Mouse (Mus musculus): ENCODE measurements around the gene Dgat2. TPM values are rescaled to one million over a fixed set of nuclear protein-coding genes. Genes with fewer than 3 reads are reported as not detected.

The Dgat2 gene
- total RNA-seq, 2 experiments from 2014 or later, result 67.5 to 72.6 TPM

GRCm38 (mm10) chr7:99168756-99169155, 13.8 kb downstream of the Dgat2 start:
- intact Hi-C loops (cut with DNase I), result no loop called here
- DNase-seq (ENCODE audit: low spot score in 2 of 2), result no peak

GRCm38 (mm10) chr7:99167939-99168338, 14.6 kb downstream of the Dgat2 start:
- DNase-seq (ENCODE audit: low spot score in 2 of 2), result no peak
- intact Hi-C loops (cut with DNase I), result no loop called here

DNA sequence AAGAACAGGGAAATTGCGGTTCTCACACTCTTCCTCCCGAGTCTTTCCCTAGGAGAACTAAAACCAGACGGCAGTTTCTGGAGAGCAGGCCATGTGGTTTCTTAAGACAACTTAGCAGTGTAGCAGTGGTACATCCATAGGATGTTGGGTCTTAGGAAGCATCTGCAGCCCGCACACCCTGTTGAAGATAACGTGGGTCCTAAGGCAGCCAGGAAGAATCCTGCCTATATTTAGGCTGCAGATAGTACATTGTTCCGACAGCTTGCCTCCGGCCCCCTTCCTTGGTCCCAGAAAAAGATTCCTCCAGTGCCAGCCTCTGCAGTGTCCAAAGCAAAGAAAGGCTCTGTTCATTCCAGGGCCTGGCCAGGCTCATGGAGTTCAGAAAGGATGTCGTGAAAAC, 16.4 kb downstream of the Dgat2 start:
- peak in 1 of 2 experiments; percentile 66 for DNase-seq (ENCODE audit: low spot score in 2 of 2)
- intact Hi-C loops (cut with DNase I), result no loop called here

- DNase-seq (ENCODE audit: low spot score in 2 of 2), result no peak
- intact Hi-C loops (cut with DNase I), result no loop called here
Measured at GRCm38 (mm10) chr7:99164873-99165410, 17.6 kb downstream of the Dgat2 start.

- no peak for DNase-seq (ENCODE audit: low spot score in 2 of 2)
- intact Hi-C loops (cut with DNase I), result no loop called here
Measured at GRCm38 (mm10) chr7:99162462-99162861, 20.1 kb downstream of the Dgat2 start.

- no peak for DNase-seq (ENCODE audit: low spot score in 2 of 2)
- intact Hi-C loops (cut with DNase I), result no loop called here
Measured at GRCm38 (mm10) chr7:99161961-99162360, 20.6 kb downstream of the Dgat2 start.

DNA sequence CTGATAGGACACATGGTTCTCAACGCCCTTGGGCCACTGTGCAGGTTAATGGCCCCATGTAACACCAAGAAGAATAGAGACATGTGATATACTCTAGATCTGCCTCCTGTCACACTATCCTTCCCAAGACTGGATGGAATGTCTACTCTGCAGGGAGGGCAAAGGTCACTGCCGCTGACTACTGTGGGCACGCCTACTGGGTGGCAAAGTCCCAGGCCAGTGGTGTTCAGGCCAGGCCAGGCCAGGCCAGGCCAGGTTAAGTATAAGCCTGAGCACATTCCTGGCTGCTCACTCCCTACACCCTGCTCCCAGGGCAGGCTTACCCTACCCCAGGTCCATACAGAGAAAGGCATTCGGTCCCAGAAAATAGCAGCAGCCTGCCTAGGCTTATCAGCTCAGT, 21.0 kb downstream of the Dgat2 start:
- intact Hi-C loops (cut with DNase I), result no loop called here
- DNase-seq (ENCODE audit: low spot score in 2 of 2), result no peak

DNA sequence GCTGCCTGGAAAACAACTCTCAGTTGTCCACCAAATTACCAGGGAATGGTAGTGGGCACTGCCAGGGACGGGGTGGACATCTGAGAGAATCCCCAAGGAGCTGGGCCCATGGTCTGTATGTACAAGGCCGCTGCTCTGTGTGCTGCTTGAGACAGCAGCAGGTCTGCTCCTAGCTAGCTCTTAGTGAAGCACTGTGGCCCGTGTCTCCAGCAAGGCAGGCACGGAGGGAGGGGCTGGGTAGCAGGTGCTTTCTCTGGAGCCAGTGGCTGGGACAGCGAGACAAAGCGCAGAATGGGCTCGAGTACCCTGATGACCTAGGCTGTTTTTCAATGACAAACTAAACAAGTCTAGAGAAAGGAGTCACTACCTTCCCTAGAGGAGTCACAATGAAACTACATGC, 21.5 kb downstream of the Dgat2 start:
- no peak for DNase-seq (ENCODE audit: low spot score in 2 of 2)
- intact Hi-C loops (cut with DNase I), result no loop called here

DNA sequence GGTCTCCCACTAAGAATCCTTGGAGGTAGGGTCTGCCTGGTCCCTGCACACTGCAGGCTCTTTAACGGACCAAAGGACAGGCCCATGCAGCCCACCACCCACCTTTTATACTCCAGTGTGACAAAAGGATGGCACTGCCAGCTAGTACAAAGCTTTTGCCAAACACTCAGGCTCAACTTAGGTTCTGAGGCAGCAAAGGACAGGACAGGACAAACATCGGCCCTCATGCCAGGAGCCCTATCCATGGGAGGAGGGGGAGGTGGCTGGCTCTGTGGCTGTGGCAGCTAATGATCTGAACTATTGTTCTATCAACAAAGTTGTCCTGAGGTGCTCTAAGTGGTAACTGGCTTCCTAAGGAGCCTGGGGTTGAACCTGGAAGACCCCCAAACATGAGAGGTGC, 23.1 kb downstream of the Dgat2 start:
- DNase-seq (ENCODE audit: low spot score in 2 of 2), result no peak
- intact Hi-C loops (cut with DNase I), result no loop called here

DNA sequence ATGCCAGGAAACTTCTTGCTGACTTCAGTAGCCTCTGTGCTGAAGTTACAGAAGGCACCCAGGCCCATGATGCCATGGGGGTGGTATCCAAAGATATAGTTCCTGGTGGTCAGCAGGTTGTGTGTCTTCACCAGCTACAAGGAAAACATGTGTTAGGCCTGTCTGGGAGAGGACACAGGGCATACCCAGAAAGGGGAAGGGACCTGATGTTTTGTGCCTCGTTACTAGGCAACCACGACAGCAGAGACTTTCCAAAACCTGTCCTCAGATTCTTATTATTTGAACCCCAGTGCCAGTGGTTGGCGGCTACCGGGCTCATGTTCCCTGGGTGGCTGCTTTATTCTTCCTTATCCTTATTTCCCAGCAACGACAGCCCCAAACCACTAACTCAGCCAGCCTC, 23.6 kb downstream of the Dgat2 start:
- no peak for DNase-seq (ENCODE audit: low spot score in 2 of 2)

GRCm38 (mm10) chr7:99158011-99158410, 24.5 kb downstream of the Dgat2 start:
- intact Hi-C loops (cut with DNase I), result no loop called here
- no peak for DNase-seq (ENCODE audit: low spot score in 2 of 2)

More for the DNA sequence above, 23.6 kb downstream of the Dgat2 start:
- intact Hi-C loops (cut with DNase I), result no loop called here

DNA sequence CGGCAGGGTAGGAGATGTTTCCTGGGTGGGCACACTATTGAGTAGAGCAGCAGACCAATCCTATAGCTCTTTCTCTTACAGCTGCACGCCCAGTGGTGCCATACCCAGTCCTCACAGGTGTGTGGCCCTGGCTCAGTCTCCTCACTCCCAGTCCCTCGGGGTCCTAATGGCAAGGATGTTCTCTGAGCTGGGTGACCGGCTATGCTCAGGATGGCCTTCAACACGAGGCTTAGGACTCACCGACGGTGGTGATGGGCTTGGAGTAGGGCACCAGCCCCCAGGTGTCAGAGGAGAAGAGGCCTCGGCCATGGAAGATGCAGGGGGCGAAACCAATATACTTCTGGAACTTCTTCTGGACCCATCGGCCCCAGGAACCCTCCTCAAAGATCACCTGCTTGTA, 25.8 kb downstream of the Dgat2 start:
- intact Hi-C loops (cut with DNase I), result no loop called here
- DNase-seq (ENCODE audit: low spot score in 2 of 2), result no peak

- intact Hi-C loops (cut with DNase I), result no loop called here
- DNase-seq (ENCODE audit: low spot score in 2 of 2), result no peak
Measured at GRCm38 (mm10) chr7:99155311-99156289, 26.9 kb downstream of the Dgat2 start.

GRCm38 (mm10) chr7:99154648-99155151, 27.8 kb downstream of the Dgat2 start:
- no peak for DNase-seq (ENCODE audit: low spot score in 2 of 2)
- intact Hi-C loops (cut with DNase I), result loop anchor here (5.0 kb wide), 1 partner anchor 412 kb away; no protein-coding TSS in a partner anchor

DNA sequence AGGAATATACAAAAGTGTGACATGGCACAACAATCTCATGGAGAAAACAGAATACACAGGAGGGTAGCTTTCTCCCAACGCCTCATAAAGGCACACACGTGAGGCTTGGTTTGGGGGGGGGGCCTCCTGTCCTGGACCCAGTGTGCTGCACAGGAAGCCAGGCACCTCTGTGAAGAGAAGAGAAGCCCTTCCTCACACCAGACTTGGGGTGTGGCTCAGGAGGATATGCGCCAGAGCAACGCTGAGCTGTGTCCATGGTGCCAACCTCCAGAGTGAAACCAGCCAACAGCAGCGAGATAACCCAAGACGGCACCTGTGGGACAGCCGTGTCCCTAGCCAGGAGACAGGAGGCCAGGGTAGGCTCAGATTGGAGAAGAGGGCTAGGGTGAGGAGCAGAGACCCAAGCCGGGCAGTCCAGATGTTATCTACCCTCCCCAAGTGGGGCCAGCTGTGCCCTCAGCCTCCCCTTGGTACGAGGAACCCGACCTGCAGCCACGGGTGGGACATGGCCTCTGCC, 28.8 kb downstream of the Dgat2 start:
- no peak for DNase-seq (ENCODE audit: low spot score in 2 of 2)
- intact Hi-C loops (cut with DNase I), result loop anchor here (5.0 kb wide), 1 partner anchor 411 kb away; no protein-coding TSS in a partner anchor

DNA sequence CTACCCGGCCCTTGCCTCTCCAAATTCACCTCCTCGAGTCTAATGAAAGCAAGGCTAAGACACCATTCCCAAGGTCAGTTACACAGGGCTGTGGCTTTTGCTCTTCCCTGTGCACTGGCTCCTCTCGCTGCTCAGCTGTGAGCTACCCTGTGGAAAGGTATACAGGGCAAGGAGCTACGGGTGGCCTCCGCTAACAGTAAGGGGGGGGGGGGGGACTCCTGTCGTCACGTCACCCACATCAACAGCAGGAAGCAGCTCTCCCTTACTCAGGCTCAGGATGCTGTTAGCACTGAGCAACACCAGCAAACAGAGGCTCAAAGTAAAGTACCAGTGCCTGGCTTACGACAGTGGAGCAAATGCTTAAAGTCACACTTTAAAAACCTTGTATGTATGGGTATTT, 29.8 kb downstream of the Dgat2 start:
- no peak for DNase-seq (ENCODE audit: low spot score in 2 of 2)
- intact Hi-C loops (cut with DNase I), result loop anchor here (5.0 kb wide), 1 partner anchor 410 kb away; no protein-coding TSS in a partner anchor

GRCm38 (mm10) chr7:99151342-99151741, 31.2 kb downstream of the Dgat2 start:
- intact Hi-C loops (cut with DNase I), result loop anchor here (2.0 to 5.0 kb wide), 2 partner anchors 45 to 409 kb away; no protein-coding TSS in a partner anchor

DNA sequence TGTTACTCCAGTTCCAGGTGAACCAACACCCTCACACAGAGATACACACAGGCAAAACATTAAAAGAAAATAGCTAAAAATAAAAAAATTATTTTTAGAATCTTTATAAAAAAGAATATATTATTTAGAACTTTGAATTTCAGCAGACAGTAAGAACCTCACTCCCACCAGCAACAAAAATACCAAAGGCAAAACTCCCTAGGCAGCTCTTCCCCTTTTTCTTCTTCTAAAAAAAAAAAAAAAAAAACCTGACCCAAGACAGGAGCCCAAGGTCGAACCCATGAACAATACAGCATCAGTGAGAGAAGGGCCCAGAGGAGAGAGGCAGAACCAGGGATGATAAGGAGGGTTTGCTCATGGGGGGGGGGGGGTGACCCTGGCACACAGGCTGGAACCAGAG, 33.5 kb downstream of the Dgat2 start:
- no peak for DNase-seq (ENCODE audit: low spot score in 2 of 2)
- intact Hi-C loops (cut with DNase I), result no loop called here

More at GRCm38 (mm10) chr7:99151342-99151741, 31.2 kb downstream of the Dgat2 start:
- DNase-seq (ENCODE audit: low spot score in 2 of 2), result peak; percentile 93 to 97

- intact Hi-C loops (cut with DNase I), result no loop called here
- no peak for DNase-seq (ENCODE audit: low spot score in 2 of 2)
Measured at GRCm38 (mm10) chr7:99147494-99147893, 35.0 kb downstream of the Dgat2 start.

- intact Hi-C loops (cut with DNase I), result no loop called here
Measured at GRCm38 (mm10) chr7:99146906-99147305, 35.6 kb downstream of the Dgat2 start.

More at GRCm38 (mm10) chr7:99146906-99147305, 35.6 kb downstream of the Dgat2 start:
- no peak for DNase-seq (ENCODE audit: low spot score in 2 of 2)
